Mouse (Mus musculus): ENCODE results near the gene Eri3.

GRCm38 (mm10) chr4:117636891-117637613, 86.9 kb downstream of the Eri3 start:
- TF ChIP-seq POLR2A (IDR thresholded peaks at IDR 0.05; ENCODE audit: insufficient read depth, low read depth, low read length) (no peak), CTCF (IDR thresholded peaks at IDR 0.05; ENCODE audit: insufficient read depth, low read depth, low read length) (no peak)
